Comparison of ENCODE assay signal across 16 mouse cellular contexts in the genomic region with DNA sequence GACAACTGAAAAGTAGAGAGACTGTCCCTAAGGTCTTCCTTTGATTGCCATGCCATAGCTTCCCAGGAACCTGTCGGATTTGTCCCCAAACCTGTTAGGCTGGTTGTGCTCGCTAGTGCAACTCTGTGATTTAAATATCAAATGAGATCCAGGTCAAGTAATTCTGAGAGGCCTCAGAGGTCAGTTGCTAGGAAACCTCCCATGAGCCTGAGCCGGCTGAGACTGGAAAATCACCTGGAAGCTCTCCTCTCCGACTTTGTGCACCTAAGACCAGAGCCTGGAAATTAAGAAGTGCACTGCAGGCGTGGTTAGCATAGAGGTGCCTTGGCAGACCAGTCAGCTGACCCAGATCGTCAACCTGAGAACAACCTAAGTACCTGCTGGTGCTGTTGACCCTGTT. TPM values are rescaled to one million over a fixed set of nuclear protein-coding genes. Genes with fewer than 3 reads are reported as not detected.
DNase-seq lines count a peak whose midpoint lies in the region; ATAC-seq and TF ChIP-seq lines count a peak whose summit lies in the region.
"Had no signal": no experiment of that assay in that cellular context is flagged by ENCODE, and none has a peak within 500 bp of the region (broad histone marks: within the 10 kb centered on the region; RNA-seq: fewer than 3 reads in every experiment).

No protein-coding gene starts in this region.

- H3K36me3 ChIP-seq in midbrain, embryonic 11.5 days (ENCODE audit: control insufficient read depth, insufficient read depth, low read length), result no peaks in the 10 kb centered on the region
- H3K36me3 ChIP-seq in midbrain, postnatal 0 days (ENCODE audit: insufficient read depth, low read length), result no peaks in the 10 kb centered on the region
- H3K36me3 ChIP-seq in lung, embryonic 14.5 days (ENCODE audit: insufficient read depth), result peaks cover 25% of the 10 kb centered on the region; the same call in 1 of the 2 replicates
- H3K36me3 ChIP-seq: heart, embryonic 13.5 days; hindbrain, embryonic 15.5 days; midbrain, embryonic 13.5 days had no signal

- no peak for TF ChIP-seq CTCF in midbrain, postnatal 0 days (IDR thresholded peaks at IDR 0.05)
- no peak for TF ChIP-seq CTCF in lung, embryonic 14.5 days (IDR thresholded peaks at IDR 0.05; ENCODE audit: low read depth)

- no peaks in the 10 kb centered on the region for H3K9me3 ChIP-seq in midbrain, embryonic 11.5 days (ENCODE audit: control insufficient read depth, low read length)
- H3K9me3 ChIP-seq in midbrain, postnatal 0 days (ENCODE audit: low read length), result no peaks in the 10 kb centered on the region
- no peaks in the 10 kb centered on the region for H3K9me3 ChIP-seq in lung, embryonic 14.5 days (ENCODE audit: low read depth, low read length)
- H3K9me3 ChIP-seq: hindbrain, embryonic 15.5 days; midbrain, embryonic 13.5 days had no signal

- H3K4me2 ChIP-seq in midbrain, embryonic 11.5 days, result no peak overlapping the region
- H3K4me2 ChIP-seq in midbrain, postnatal 0 days (ENCODE audit: low read depth, low read length, poor library complexity, severe bottlenecking), result no peak overlapping the region
- H3K4me2 ChIP-seq in lung, embryonic 14.5 days, result peak overlapping the region; percentile 27; the same call in 1 of the 2 replicates
- H3K4me2 ChIP-seq: heart, embryonic 13.5 days; hindbrain, embryonic 15.5 days; liver, embryonic 11.5 days; midbrain, embryonic 13.5 days; neural tube, embryonic 12.5 days had no signal

- no peak overlapping the region for H3K9ac ChIP-seq in midbrain, embryonic 11.5 days (ENCODE audit: low read length)
- no peak overlapping the region for H3K9ac ChIP-seq in midbrain, postnatal 0 days (replicated peaks; ENCODE audit: low read length, poor library complexity, severe bottlenecking)
- no peak overlapping the region for H3K9ac ChIP-seq in lung, embryonic 14.5 days
- H3K9ac ChIP-seq: heart, embryonic 13.5 days; hindbrain, embryonic 15.5 days; midbrain, embryonic 13.5 days; neural tube, embryonic 12.5 days had no signal

- WGBS in midbrain, embryonic 11.5 days, result 49% methylated on average over 6 of the region's 6 CpGs
- 56% methylated on average over 6 of the region's 6 CpGs for WGBS in midbrain, postnatal 0 days
- WGBS in lung, embryonic 14.5 days, result 47% methylated on average over 6 of the region's 6 CpGs

- H3K27ac ChIP-seq in midbrain, embryonic 11.5 days (ENCODE audit: low read depth, low read length), result no peak overlapping the region
- no peak overlapping the region for H3K27ac ChIP-seq in midbrain, postnatal 0 days (ENCODE audit: low read depth, low read length)
- H3K27ac ChIP-seq in lung, embryonic 14.5 days (ENCODE audit: low read depth), result peak overlapping the region; percentile 81
- H3K27ac ChIP-seq: heart, embryonic 13.5 days; hindbrain, embryonic 15.5 days; midbrain, embryonic 13.5 days; neural tube, embryonic 12.5 days had no signal

- no peak for ATAC-seq in midbrain, embryonic 11.5 days (ENCODE audit: low FRiP score)
- no peak for ATAC-seq in midbrain, postnatal 0 days (ENCODE audit: low FRiP score)
- ATAC-seq in lung, embryonic 14.5 days (ENCODE audit: insufficient read depth), result peak; percentile 57
- ATAC-seq: midbrain, embryonic 13.5 days; Patski had no signal

- H3K27me3 ChIP-seq in midbrain, embryonic 11.5 days (ENCODE audit: control insufficient read depth, insufficient read depth, low read length), result no peaks in the 10 kb centered on the region
- H3K27me3 ChIP-seq in midbrain, postnatal 0 days (ENCODE audit: insufficient read depth, low read length), result no peaks in the 10 kb centered on the region
- no peaks in the 10 kb centered on the region for H3K27me3 ChIP-seq in lung, embryonic 14.5 days (ENCODE audit: insufficient read depth, low read length)
- H3K27me3 ChIP-seq: hindbrain, embryonic 15.5 days; midbrain, embryonic 13.5 days; neural tube, embryonic 12.5 days; Patski had no signal

- peak; percentile 51 for DNase-seq in midbrain, embryonic 11.5 days (ENCODE audit: low spot score, missing footprints)
- DNase-seq in midbrain, postnatal 0 days (ENCODE audit: low spot score), result no peak
- DNase-seq in kidney, adult 9 months, result peak; percentile 85
- peak; percentile 82 for DNase-seq in lung, embryonic 14.5 days
- DNase-seq in layer of hippocampus, postnatal 25 days (ENCODE audit: extremely low spot score in 1 of 2, low spot score in 1 of 2), result no peak
- no peak for DNase-seq in left cerebral cortex, adult 18-20 months (ENCODE audit: low spot score in 2 of 2)
- DNase-seq in heart, adult 9 months (ENCODE audit: low spot score in 2 of 2), result no peak
- no peak for DNase-seq in testis, postnatal 14 days (ENCODE audit: low spot score)
- DNase-seq: cerebellum, postnatal 25 days; right cerebral cortex, adult 18-20 months had no signal

- no peaks in the 10 kb centered on the region for H3K4me1 ChIP-seq in midbrain, embryonic 11.5 days (ENCODE audit: control insufficient read depth, insufficient read depth, low read length)
- no peaks in the 10 kb centered on the region for H3K4me1 ChIP-seq in midbrain, postnatal 0 days (ENCODE audit: insufficient read depth, low read length)
- 0 out of 2 replicates have a peak, but pooled peaks cover 4% of the 10 kb centered on the region for H3K4me1 ChIP-seq in lung, embryonic 14.5 days (ENCODE audit: insufficient read depth)
- H3K4me1 ChIP-seq: heart, embryonic 13.5 days; neural tube, embryonic 12.5 days had no signal

- no peak overlapping the region for H3K4me3 ChIP-seq in midbrain, embryonic 11.5 days (ENCODE audit: low read depth, low read length)
- H3K4me3 ChIP-seq in midbrain, postnatal 0 days (ENCODE audit: low read depth, low read length), result no peak overlapping the region
- no peak overlapping the region for H3K4me3 ChIP-seq in lung, embryonic 14.5 days (ENCODE audit: low read depth, low read length)
- H3K4me3 ChIP-seq: heart, embryonic 13.5 days; hindbrain, embryonic 15.5 days; midbrain, embryonic 13.5 days; neural tube, embryonic 12.5 days had no signal

RNA-seq across cellular contexts. Expression of gene Vwa2, which starts 41.0 kb away (rescaled TPM):
- 0.18 and 0.26 TPM in 2 replicates for polyA plus RNA-seq in midbrain, embryonic 11.5 days (2014; fragmentation: Nextera tagmentation; extraction: Ambion mirVana)
- 0.77 and 1.4 TPM in 2 replicates for total RNA-seq in midbrain, postnatal 0 days (2014; rRNA removed)
- 0.37 and 0.68 TPM in 2 replicates for polyA plus RNA-seq in midbrain, postnatal 0 days (2015; fragmentation: Nextera tagmentation; extraction: Ambion mirVana)
- 10.3 and 11.5 TPM in 2 replicates for polyA plus RNA-seq in lung, embryonic 14.5 days (2014; fragmentation: Nextera tagmentation; extraction: Ambion mirVana)
- total RNA-seq in layer of hippocampus, postnatal 25 days (2021), result not detected
- not detected for total RNA-seq in left cerebral cortex, adult 18-20 months (2021)

Comparison
In these comparisons a context has a peak if more than half of its experiments do, and no peak if none do; other contexts are left out.
1. DNase-seq: peak in midbrain, embryonic 11.5 days (single experiment), kidney, adult 9 months (single experiment) and lung, embryonic 14.5 days (single experiment); none in midbrain, postnatal 0 days (single experiment), layer of hippocampus, postnatal 25 days (0 of 2), left cerebral cortex, adult 18-20 months (0 of 2), heart, adult 9 months (0 of 2) and testis, postnatal 14 days (single experiment).